Comparison of ENCODE assay signal across 9 mouse cellular contexts in genomic region chr2:168280729-168281581, GRCm38 (mm10). TPM values are rescaled to one million over a fixed set of nuclear protein-coding genes. Genes with fewer than 3 reads are reported as not detected.
DNase-seq lines count a peak whose midpoint lies in the region; ATAC-seq and TF ChIP-seq lines count a peak whose summit lies in the region.
"Had no signal": no experiment of that assay in that cellular context is flagged by ENCODE, and none has a peak within 500 bp of the region (broad histone marks: within the 10 kb centered on the region; RNA-seq: fewer than 3 reads in every experiment).

No protein-coding gene starts in this region.

- whole genome bisulfite sequencing in embryonic facial prominence, embryonic 11.5 days, result 1% methylated on average over 63 of the region's 82 CpGs
- under 1% methylated on average over 60 of the region's 82 CpGs for WGBS in limb, embryonic 11.5 days
- WGBS in midbrain, embryonic 15.5 days, result 1% methylated on average over 61 of the region's 82 CpGs

- no peak for TF ChIP-seq CTCF in testis, adult 2 months (IDR thresholded peaks at IDR 0.05; ENCODE audit: control insufficient read depth, insufficient read depth, insufficient replicate concordance, low read depth, low read length)

- no peaks in the 10 kb centered on the region for H3K9me3 ChIP-seq in embryonic facial prominence, embryonic 11.5 days (replicated peaks; ENCODE audit: control insufficient read depth, low read length)
- no peaks in the 10 kb centered on the region for H3K9me3 ChIP-seq in limb, embryonic 11.5 days (ENCODE audit: control insufficient read depth, low read length)
- no peaks in the 10 kb centered on the region for H3K9me3 ChIP-seq in midbrain, embryonic 15.5 days

- no peaks in the 10 kb centered on the region for H3K36me3 ChIP-seq in testis, adult 2 months (ENCODE audit: control insufficient read depth, insufficient read depth, low read length)
- no peaks in the 10 kb centered on the region for H3K36me3 ChIP-seq in embryonic facial prominence, embryonic 11.5 days (replicated peaks; ENCODE audit: control insufficient read depth, insufficient read depth, low read depth, low read length)
- no peaks in the 10 kb centered on the region for H3K36me3 ChIP-seq in limb, embryonic 11.5 days (ENCODE audit: control insufficient read depth, insufficient read depth, low read length)
- H3K36me3 ChIP-seq in midbrain, embryonic 15.5 days (replicated peaks), result no peaks in the 10 kb centered on the region

- H3K9ac ChIP-seq in embryonic facial prominence, embryonic 11.5 days (replicated peaks; ENCODE audit: low read length), result peak overlapping the region; percentile 51
- H3K9ac ChIP-seq in limb, embryonic 11.5 days (ENCODE audit: low read length), result peak overlapping the region; percentile 55
- peak overlapping the region; percentile 28 for H3K9ac ChIP-seq in midbrain, embryonic 15.5 days

- peaks cover 6% of the 10 kb centered on the region for H3K4me1 ChIP-seq in testis, adult 2 months (ENCODE audit: control insufficient read depth, insufficient read depth, low read length)
- peaks cover 7% of the 10 kb centered on the region for H3K4me1 ChIP-seq in embryonic facial prominence, embryonic 11.5 days (ENCODE audit: control insufficient read depth, insufficient read depth, low read length)
- 0 out of 2 replicates have a peak, but pooled peaks cover 3% of the 10 kb centered on the region for H3K4me1 ChIP-seq in limb, embryonic 11.5 days (ENCODE audit: control insufficient read depth, insufficient read depth, low read length)
- peaks cover 19% of the 10 kb centered on the region for H3K4me1 ChIP-seq in midbrain, embryonic 15.5 days

- DNase-seq in testis, postnatal 14 days (ENCODE audit: low spot score), result no peak
- peak; percentile 70 for DNase-seq in embryonic facial prominence, embryonic 11.5 days (ENCODE audit: low spot score)
- peak; percentile 73 for DNase-seq in limb, embryonic 11.5 days (ENCODE audit: low spot score)
- DNase-seq in yolk sac, embryonic 10.5 days (ENCODE audit: low spot score), result peak; percentile 78

- peak; percentile 70 for ATAC-seq in embryonic facial prominence, embryonic 11.5 days (replicated peaks; ENCODE audit: insufficient number of reproducible peaks, low FRiP score, low TSS enrichment, low read depth)
- peak; percentile 40 to 46; a peak in 2 of 4 replicates for ATAC-seq in hematopoietic stem cell, adult 5-6 weeks (replicated peaks in 1 of 2; ENCODE audit: insufficient read depth in 1 of 2, low FRiP score in 2 of 2, low TSS enrichment in 1 of 2, low read depth in 1 of 2, poor library complexity in 2 of 2, severe bottlenecking in 2 of 2)
- ATAC-seq in limb, embryonic 11.5 days (ENCODE audit: insufficient number of reproducible peaks, low FRiP score, low TSS enrichment, low read depth), result peak; percentile 65
- ATAC-seq in midbrain, embryonic 15.5 days (replicated peaks), result peak; percentile 68
- no peak for ATAC-seq in erythroid progenitor cell, adult 5-6 weeks (replicated peaks; ENCODE audit: low FRiP score, poor library complexity, severe bottlenecking)

- TF ChIP-seq POLR2A in testis, adult 2 months (IDR thresholded peaks at IDR 0.05; ENCODE audit: control insufficient read depth, low read depth, low read length), result no peak

- peak overlapping the region; percentile 95 for H3K4me2 ChIP-seq in embryonic facial prominence, embryonic 11.5 days (ENCODE audit: low read depth, low read length)
- H3K4me2 ChIP-seq in limb, embryonic 11.5 days (ENCODE audit: low read depth, severe bottlenecking), result peak overlapping the region; percentile 91
- peak overlapping the region; percentile 80 for H3K4me2 ChIP-seq in midbrain, embryonic 15.5 days

- peak overlapping the region; percentile 54 for H3K4me3 ChIP-seq in testis, adult 2 months (ENCODE audit: control insufficient read depth, low read depth, low read length)
- peak overlapping the region; percentile 47 for H3K4me3 ChIP-seq in embryonic facial prominence, embryonic 11.5 days (ENCODE audit: low read depth, low read length)
- H3K4me3 ChIP-seq in limb, embryonic 11.5 days (ENCODE audit: low read depth, low read length), result peak overlapping the region; percentile 47
- peak overlapping the region; percentile 50 for H3K4me3 ChIP-seq in midbrain, embryonic 15.5 days

- H3K27ac ChIP-seq in testis, adult 2 months (ENCODE audit: control insufficient read depth, insufficient read depth, low read depth, low read length), result no peak overlapping the region
- no peak overlapping the region for H3K27ac ChIP-seq in embryonic facial prominence, embryonic 11.5 days (replicated peaks; ENCODE audit: low read depth, low read length)
- no peak overlapping the region for H3K27ac ChIP-seq in limb, embryonic 11.5 days (replicated peaks; ENCODE audit: low read depth, low read length)
- no peak overlapping the region for H3K27ac ChIP-seq in midbrain, embryonic 15.5 days

- H3K27me3 ChIP-seq in testis, adult 2 months (ENCODE audit: control insufficient read depth, insufficient read depth, low read length), result 0 out of 2 replicates have a peak, but pooled peaks cover 2% of the 10 kb centered on the region
- peaks cover 38% of the 10 kb centered on the region for H3K27me3 ChIP-seq in embryonic facial prominence, embryonic 11.5 days (ENCODE audit: control insufficient read depth, insufficient read depth, low read length)
- peaks cover 35% of the 10 kb centered on the region for H3K27me3 ChIP-seq in limb, embryonic 11.5 days (ENCODE audit: control insufficient read depth, insufficient read depth, low read length)
- peaks cover 43% of the 10 kb centered on the region for H3K27me3 ChIP-seq in midbrain, embryonic 15.5 days (replicated peaks)

RNA-seq across cellular contexts. Expression of gene Kcng1, which starts 0.6 kb away (rescaled TPM):
- 6.9 and 7.3 TPM in 2 replicates for polyA plus RNA-seq in testis, adult 2 months (2012; rRNA removed)
- polyA plus RNA-seq in embryonic facial prominence, embryonic 11.5 days (2014; fragmentation: Nextera tagmentation; extraction: Ambion mirVana), result 0.50 and 0.92 TPM in 2 replicates
- 0.74 and 1.0 TPM in 2 replicates for total RNA-seq in hematopoietic stem cell, adult 5-6 weeks (2017)
- polyA plus RNA-seq in limb, embryonic 11.5 days (2014; fragmentation: Nextera tagmentation; extraction: Ambion mirVana), result 0.71 and 0.76 TPM in 2 replicates
- 3.5 and 3.8 TPM in 2 replicates for polyA plus RNA-seq in midbrain, embryonic 15.5 days (2015; fragmentation: Nextera tagmentation; extraction: Ambion mirVana)
- total RNA-seq in erythroid progenitor cell, adult 5-6 weeks (2015; ENCODE audit: low replicate concordance), result not detected in 2 replicates
- not detected in 2 replicates for total RNA-seq in erythroid progenitor cell, adult 5-6 weeks (2017; ENCODE audit: low replicate concordance)
- total RNA-seq: neutrophil, adult 5-6 weeks had no signal

RNA-seq across cellular contexts. Expression of gene Mocs3, which starts 50.5 kb away (rescaled TPM):
- 33.8 and 41.3 TPM in 2 replicates for polyA plus RNA-seq in testis, adult 2 months (2012; rRNA removed)
- 7.6 and 8.4 TPM in 2 replicates for polyA plus RNA-seq in embryonic facial prominence, embryonic 11.5 days (2014; fragmentation: Nextera tagmentation; extraction: Ambion mirVana)
- total RNA-seq in hematopoietic stem cell, adult 5-6 weeks (2017), result 2.5 and 5.1 TPM in 2 replicates
- polyA plus RNA-seq in limb, embryonic 11.5 days (2014; fragmentation: Nextera tagmentation; extraction: Ambion mirVana), result 7.0 and 8.9 TPM in 2 replicates
- polyA plus RNA-seq in midbrain, embryonic 15.5 days (2015; fragmentation: Nextera tagmentation; extraction: Ambion mirVana), result 9.3 and 10.3 TPM in 2 replicates
- total RNA-seq in erythroid progenitor cell, adult 5-6 weeks (2015; ENCODE audit: low replicate concordance), result 0.72 and 1.7 TPM in 2 replicates
- 1.2 and 1.3 TPM in 2 replicates for total RNA-seq in erythroid progenitor cell, adult 5-6 weeks (2017; ENCODE audit: low replicate concordance)

RNA-seq across cellular contexts. Expression of gene Dpm1, which starts 50.6 kb away (rescaled TPM):
- 30.2 and 35.8 TPM in 2 replicates for polyA plus RNA-seq in testis, adult 2 months (2012; rRNA removed)
- polyA plus RNA-seq in embryonic facial prominence, embryonic 11.5 days (2014; fragmentation: Nextera tagmentation; extraction: Ambion mirVana), result 69.2 and 78.5 TPM in 2 replicates
- total RNA-seq in hematopoietic stem cell, adult 5-6 weeks (2017), result 52.0 and 66.1 TPM in 2 replicates
- polyA plus RNA-seq in limb, embryonic 11.5 days (2014; fragmentation: Nextera tagmentation; extraction: Ambion mirVana), result 51.3 and 54.7 TPM in 2 replicates
- polyA plus RNA-seq in midbrain, embryonic 15.5 days (2015; fragmentation: Nextera tagmentation; extraction: Ambion mirVana), result 42.7 and 56.4 TPM in 2 replicates
- total RNA-seq in erythroid progenitor cell, adult 5-6 weeks (2015; ENCODE audit: low replicate concordance), result 44.0 TPM in 2 replicates
- total RNA-seq in erythroid progenitor cell, adult 5-6 weeks (2017; ENCODE audit: low replicate concordance), result 5.4 and 18.9 TPM in 2 replicates

RNA-seq across cellular contexts. Expression of gene Gm20716, which starts 50.8 kb away (rescaled TPM):
- polyA plus RNA-seq in testis, adult 2 months (2012; rRNA removed), result 14.0 and 20.7 TPM in 2 replicates
- 27.1 and 27.2 TPM in 2 replicates for polyA plus RNA-seq in embryonic facial prominence, embryonic 11.5 days (2014; fragmentation: Nextera tagmentation; extraction: Ambion mirVana)
- total RNA-seq in hematopoietic stem cell, adult 5-6 weeks (2017), result 54.6 and 68.7 TPM in 2 replicates
- polyA plus RNA-seq in limb, embryonic 11.5 days (2014; fragmentation: Nextera tagmentation; extraction: Ambion mirVana), result 27.8 and 28.5 TPM in 2 replicates
- polyA plus RNA-seq in midbrain, embryonic 15.5 days (2015; fragmentation: Nextera tagmentation; extraction: Ambion mirVana), result 25.6 and 26.1 TPM in 2 replicates
- total RNA-seq in erythroid progenitor cell, adult 5-6 weeks (2015; ENCODE audit: low replicate concordance), result 9.7 and 14.3 TPM in 2 replicates
- 23.0 and 28.4 TPM in 2 replicates for total RNA-seq in erythroid progenitor cell, adult 5-6 weeks (2017; ENCODE audit: low replicate concordance)
